Mouse (Mus musculus) bone marrow macrophage, adult 2 months (primary cell): Measurements from ENCODE around the gene Col26a1.

Source experiments
- CTCF ChIP-seq: IDR thresholded peaks from 2 replicates; pipeline ENCODE4 v1.5.1; 2012; ENCODE audit warnings: low read depth, mild to moderate bottlenecking, low read length, moderate library complexity
- POLR2A ChIP-seq: IDR thresholded peaks from 2 replicates; pipeline ENCODE4 v1.6.1; 2012; ENCODE audit warnings: mild to moderate bottlenecking, low read depth, low read length, borderline replicate concordance

DNA sequence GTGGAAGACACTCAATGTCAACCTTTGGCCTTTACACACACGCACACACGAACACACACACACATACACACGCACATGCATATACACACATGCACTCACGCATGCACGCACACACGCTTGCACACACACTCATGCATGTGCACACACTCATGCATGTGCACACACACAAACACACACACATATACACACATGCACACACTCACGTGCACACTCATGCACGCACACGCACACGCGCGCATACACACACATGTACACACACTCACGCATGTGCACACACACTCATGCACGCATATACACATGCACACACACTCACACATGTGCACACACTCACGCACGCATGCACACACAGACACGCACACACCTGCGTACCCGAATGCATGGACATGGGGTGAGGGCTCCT lies 130.9 kb downstream of the Col26a1 start:
- TF ChIP-seq CTCF (no peak), POLR2A (no peak)
